Mouse (Mus musculus): ENCODE data around the gene Aldh1l2.
"Not testable (repeated sequence)": the region's sequence is repeated elsewhere in the genome, so short reads cannot be mapped to it uniquely, and the experiment has no call there.

Aldh1l2 gene

GRCm38 (mm10) chr10:83533910-83534283, at the start of gene Aldh1l2:
Aldh1l2 (minus strand) TSS chr10:83534140.
- peak; percentile 61 for DNase-seq (ENCODE audit: low spot score)

GRCm38 (mm10) chr10:83565449-83566441, 31.8 kb upstream of the Aldh1l2 start:
- no peak for DNase-seq (ENCODE audit: low spot score)

GRCm38 (mm10) chr10:83563005-83563404, 29.1 kb upstream of the Aldh1l2 start:
- DNase-seq (ENCODE audit: low spot score) = no peak

- no peak for DNase-seq (ENCODE audit: low spot score)
These were observed 11.4 kb upstream of the Aldh1l2 start for GRCm38 (mm10) chr10:83545341-83545740.

- DNase-seq (ENCODE audit: low spot score) = no peak
These were observed 10.2 kb upstream of the Aldh1l2 start for GRCm38 (mm10) chr10:83544103-83544479.

GRCm38 (mm10) chr10:83543439-83544102, 9.6 kb upstream of the Aldh1l2 start, which contains the start of gene Washc4:
Washc4 (plus strand) TSS chr10:83543752.
- DNase-seq (ENCODE audit: low spot score) = peak; percentile 90

- DNase-seq (ENCODE audit: low spot score) = no peak
These were observed 8.3 kb upstream of the Aldh1l2 start for GRCm38 (mm10) chr10:83542241-83542640.

GRCm38 (mm10) chr10:83540092-83540491, 6.2 kb upstream of the Aldh1l2 start:
- no peak for DNase-seq (ENCODE audit: low spot score)

GRCm38 (mm10) chr10:83539311-83539980, 5.5 kb upstream of the Aldh1l2 start:
- no peak for DNase-seq (ENCODE audit: low spot score)

- DNase-seq (ENCODE audit: low spot score) = no peak
These were observed 2.5 kb upstream of the Aldh1l2 start for GRCm38 (mm10) chr10:83536436-83536835.

GRCm38 (mm10) chr10:83533258-83533909, 556 bp downstream of the Aldh1l2 start:
- DNase-seq (ENCODE audit: low spot score) = no peak

GRCm38 (mm10) chr10:83530384-83530967, 3.5 kb downstream of the Aldh1l2 start:
- no peak for DNase-seq (ENCODE audit: low spot score)

GRCm38 (mm10) chr10:83524238-83524637, 9.7 kb downstream of the Aldh1l2 start:
- DNase-seq (ENCODE audit: low spot score) = not testable (repeated sequence)

GRCm38 (mm10) chr10:83520990-83521389, 12.9 kb downstream of the Aldh1l2 start:
- DNase-seq (ENCODE audit: low spot score) = no peak

GRCm38 (mm10) chr10:83513736-83514135, 20.2 kb downstream of the Aldh1l2 start:
- no peak for DNase-seq (ENCODE audit: low spot score)

- DNase-seq (ENCODE audit: low spot score) = no peak
These were observed 22.6 kb downstream of the Aldh1l2 start for GRCm38 (mm10) chr10:83511304-83511703.

GRCm38 (mm10) chr10:83508962-83509660, 24.8 kb downstream of the Aldh1l2 start:
- no peak for DNase-seq (ENCODE audit: low spot score)

GRCm38 (mm10) chr10:83497321-83497720, 36.6 kb downstream of the Aldh1l2 start:
- DNase-seq (ENCODE audit: low spot score) = no peak

- no peak for DNase-seq (ENCODE audit: low spot score)
These were observed 43.4 kb downstream of the Aldh1l2 start for GRCm38 (mm10) chr10:83490506-83490905.

- DNase-seq (ENCODE audit: low spot score) = no peak
These were observed 56.7 kb downstream of the Aldh1l2 start for GRCm38 (mm10) chr10:83477286-83477685.

GRCm38 (mm10) chr10:83475226-83475625, 58.7 kb downstream of the Aldh1l2 start:
- no peak for DNase-seq (ENCODE audit: low spot score)

Measured in ovary, adult 18-20 months (tissue).